Mouse (Mus musculus): ENCODE results near the gene Gatb.

DNA sequence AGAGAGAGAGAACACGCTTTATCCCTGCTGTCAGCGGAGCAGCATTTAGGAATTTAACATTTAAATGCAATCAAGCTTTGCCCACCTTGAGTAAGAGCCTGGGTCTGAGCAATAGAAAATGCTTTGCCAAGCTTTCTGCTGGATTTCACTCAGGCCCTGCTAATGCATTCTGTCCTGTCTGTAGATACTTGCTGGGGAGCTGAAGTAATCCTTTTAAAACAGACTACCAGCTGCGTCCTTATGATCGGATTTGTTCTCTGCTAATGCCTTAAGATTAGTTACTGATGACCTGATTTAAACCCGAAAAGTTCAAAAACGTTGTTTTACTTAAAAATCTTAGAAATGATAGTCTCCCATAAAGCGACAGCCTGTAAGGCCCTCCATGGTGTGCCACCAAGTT is 107.2 kb downstream of the Gatb start:
- TF ChIP-seq POLR2A (IDR thresholded peaks at IDR 0.05; ENCODE audit: borderline replicate concordance, extremely low read depth, low read depth, low read length) (no peak), CTCF (IDR thresholded peaks at IDR 0.05; ENCODE audit: insufficient read depth, low read length) (no peak)
